Mouse (Mus musculus): ENCODE measurements around the gene Tiam1.

The Tiam1 gene

DNA sequence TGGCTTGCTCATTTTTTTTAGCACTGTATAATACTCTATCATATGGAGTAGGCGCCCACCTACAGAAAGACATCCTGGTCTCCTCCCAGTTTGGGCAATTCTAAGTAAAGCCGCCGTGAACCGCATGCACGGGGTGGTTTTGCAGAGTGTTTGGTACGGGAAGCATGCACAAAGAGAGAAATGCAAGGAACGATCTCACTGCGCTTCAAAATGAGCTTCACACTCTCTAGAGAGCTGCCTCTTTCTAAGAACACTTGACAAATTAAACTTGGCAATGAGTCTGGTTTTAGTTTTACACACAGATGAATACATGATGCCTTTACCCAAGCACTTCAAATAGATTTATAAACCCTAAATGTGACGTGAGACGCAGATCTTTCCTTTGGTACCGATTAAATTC, 196.8 kb downstream of the Tiam1 start:
- DNase-seq: no peak

DNA sequence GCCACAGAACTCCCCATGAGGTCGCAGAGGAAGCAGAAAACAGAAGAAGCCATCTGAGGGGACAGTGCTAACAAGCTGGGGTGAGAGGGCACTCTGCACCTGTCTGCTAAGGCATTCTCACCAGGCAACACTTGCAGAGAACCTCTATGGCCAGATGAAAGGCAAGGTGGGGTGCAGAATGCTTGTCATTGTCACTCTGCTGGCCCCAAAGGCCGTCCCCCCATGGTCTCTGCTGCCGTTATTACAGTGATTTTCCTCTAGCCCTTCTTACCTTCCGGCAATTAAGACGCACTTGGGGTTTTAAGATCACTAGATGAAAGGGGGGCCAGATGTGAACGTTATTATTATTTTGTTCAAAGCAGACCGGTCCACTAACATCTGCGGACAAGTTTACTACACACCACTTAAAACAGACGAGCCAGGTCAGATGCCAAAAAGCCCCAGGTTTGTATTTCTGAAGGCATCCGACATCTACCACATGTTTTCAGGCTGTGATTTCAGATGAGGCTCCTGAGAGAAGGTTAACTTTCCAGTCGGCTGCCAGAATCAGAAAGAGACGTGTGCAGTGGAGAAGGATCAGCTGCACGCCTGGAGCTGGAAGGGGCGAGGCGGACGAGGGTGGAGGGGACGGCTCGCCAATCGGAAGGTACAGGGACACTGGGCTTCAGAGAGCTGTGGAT, 198.8 kb downstream of the Tiam1 start:
- DNase-seq: no peak

DNA sequence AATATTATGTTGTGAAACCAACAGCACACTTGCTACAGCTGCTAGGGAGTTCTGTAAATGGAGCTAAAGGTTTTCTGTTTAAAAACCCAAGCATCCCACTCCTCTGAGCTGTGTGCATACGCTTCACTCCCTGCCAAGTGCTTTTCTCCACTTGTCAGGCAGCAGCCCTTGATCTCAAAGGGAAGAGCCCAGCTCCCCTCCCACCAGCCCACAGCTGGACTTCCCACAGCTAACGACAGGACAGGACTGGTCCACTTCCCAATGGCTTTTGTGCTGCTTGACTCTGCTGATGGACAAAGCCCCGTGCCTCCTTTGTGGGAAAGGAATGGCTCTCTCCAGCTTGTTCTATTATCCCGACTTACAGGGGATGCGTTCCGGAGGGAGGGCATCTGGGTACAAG, 199.5 kb downstream of the Tiam1 start:
- DNase-seq: no peak

DNA sequence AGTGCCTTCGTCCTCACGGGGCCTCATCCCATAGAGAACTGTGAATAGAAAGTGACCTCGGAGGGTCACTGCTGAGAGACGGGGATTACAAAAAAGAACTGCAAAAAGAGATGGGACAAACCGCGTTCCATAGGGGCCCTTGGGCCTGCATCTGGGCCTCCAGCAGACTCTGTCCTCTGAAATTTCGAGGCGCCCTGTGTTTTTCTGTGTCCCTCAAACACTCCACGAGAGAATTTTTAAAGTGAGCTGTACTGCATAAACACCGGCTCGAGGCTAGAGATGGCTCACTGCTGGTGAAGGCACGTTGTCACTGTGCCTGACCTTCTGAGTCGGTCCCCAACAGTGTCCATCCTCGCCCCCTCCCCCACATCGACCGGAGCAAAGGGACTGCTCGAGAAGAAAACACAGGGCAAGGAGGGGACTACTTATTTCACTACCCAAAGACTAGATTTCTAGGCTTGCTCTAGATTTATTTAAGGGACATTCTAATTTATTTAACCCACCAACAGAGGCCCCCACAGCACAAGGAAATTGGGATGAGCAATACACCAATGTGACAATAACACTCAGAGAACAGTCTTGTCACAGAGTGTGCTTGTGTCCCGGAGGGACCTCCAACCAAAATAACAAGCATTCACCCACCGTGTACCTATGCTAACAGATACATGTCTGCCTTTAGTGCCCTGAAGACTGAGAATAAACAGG, 200.2 kb downstream of the Tiam1 start:
- DNase-seq: peak; percentile 20 to 67

DNA sequence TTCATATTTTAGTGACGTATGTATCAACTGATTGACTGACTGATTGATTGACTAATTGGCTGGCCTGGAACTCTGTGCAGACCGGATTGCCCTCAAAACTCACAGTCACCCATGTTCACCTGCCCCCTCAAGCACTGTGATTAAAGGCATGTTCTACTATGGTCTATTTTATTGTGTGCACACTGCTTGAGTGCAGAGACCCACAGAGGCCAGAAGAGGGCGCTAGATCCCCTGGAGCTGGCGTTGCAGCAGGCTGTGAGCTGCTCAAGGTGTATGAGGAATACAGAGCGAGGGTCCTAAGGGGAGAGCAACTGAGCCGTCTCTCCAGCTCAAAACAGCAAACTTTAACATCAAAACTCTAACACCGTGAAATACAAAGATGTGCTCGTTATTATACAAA, 202.9 kb downstream of the Tiam1 start:
- no peak for DNase-seq

DNA sequence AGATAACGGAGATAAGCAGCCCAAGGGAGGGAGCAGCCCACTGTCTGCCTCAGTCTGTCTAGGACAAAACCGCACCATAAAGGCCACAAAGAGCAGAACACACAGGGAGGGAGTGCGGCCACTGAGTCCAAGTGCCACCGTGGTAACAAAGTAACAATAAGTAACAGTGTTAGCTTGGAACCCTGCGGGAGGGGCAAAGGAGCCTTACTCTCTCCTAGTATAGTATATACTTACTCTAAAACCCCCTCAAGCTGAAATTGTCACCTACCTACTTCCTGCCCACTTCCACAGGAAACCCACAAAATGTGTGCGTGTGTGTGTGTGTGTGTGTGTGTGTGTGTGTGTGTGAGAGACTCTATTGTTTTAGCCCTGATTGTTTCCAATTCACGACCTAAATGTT, 205.3 kb downstream of the Tiam1 start:
- DNase-seq: no peak

DNA sequence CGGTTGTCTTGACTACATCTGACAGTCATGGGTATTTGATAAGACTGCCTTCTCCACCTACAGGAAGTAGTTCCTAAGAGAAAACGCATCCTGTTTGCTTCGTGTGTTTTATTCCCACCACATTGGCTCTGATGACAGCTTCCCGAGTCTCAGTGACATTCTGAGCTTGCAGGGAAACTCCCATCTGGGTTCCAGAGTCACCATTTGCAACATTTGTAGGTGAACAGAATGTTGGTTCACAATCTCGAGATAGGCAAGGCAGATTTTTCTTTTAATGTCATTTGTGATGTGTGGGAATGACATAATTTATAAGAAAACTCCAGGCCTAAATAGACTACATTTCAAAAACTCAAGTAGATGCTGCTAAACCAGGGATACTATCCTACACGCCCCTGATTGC, 207.0 kb downstream of the Tiam1 start:
- no peak for DNase-seq

DNA sequence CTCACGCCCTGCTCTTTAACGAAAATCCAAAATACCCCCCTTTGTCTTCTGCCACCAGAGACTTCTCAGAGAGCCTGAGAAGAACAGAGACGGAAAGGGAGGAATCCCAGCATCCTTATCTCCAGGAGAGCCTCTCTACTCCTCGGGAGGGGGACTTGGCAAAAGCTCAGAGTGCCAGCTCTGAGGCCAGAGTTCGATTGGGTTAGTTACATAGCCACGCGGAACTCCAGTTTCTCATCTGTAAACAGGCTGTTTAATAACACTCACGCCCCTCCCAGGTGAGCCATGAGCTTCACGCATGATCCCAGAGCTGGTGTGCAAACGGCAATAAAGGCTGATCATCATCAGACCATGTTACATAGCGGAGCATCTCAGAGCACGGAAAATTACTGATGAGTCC, 208.2 kb downstream of the Tiam1 start:
- peak; percentile 34 to 36 for DNase-seq

DNA sequence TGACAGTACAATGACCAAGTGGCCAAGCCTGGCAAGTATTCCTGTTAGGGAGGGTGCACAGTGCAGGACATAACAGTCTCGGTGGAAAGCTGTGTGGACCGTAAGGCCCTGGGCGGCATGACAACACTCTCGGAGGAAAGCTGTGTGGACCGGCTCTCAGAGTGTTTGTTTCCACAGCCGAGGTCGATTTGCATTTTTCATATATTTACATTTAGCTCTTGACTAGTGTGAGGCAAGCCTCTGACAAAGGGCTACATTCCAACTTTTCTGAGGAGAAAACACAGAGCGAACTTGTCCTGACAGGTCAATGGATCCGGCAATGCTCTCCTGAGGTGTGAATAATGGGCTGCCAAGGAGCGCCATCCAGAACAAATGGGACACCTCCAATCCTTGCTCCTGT, 209.0 kb downstream of the Tiam1 start:
- DNase-seq: no peak

DNA sequence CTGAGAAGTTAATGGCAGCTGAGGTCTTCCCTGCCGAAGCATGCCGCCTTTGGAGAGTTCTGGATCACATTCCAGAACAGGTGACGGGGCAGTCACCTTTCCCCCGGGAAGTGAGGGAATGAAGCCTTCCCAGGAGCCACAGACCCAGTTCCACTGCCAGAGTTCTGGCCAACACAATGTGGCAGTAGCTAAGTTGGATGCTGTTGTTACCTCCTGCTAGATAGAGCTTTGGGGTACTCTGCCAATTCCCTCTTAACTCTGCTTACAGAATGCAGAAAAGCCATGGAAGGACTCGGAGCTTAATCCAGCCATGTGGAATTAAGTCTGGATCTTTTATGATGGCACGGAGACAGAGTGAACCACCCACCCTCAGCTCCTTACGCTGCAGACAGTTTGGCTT, 209.6 kb downstream of the Tiam1 start:
- DNase-seq: no peak

DNA sequence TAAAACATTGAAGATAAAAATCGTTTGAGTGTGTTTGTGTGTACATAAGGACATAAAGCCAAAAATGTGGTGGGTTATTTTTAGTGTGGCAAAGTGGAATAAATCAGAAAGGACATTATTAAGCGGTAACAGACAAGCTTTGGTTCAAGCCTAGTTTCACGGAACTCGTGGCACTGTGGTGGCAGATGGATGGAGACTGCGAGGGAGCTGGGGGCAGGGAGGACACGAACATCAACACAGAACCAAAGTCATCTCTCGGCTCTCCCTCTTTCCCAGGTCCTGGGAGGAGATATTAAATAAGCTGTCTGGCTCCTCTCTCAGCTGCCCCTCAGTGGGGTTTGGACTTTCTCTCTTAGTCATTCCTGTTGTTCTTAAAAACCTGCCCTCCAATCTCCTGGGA, 215.0 kb downstream of the Tiam1 start:
- DNase-seq: no peak

DNA sequence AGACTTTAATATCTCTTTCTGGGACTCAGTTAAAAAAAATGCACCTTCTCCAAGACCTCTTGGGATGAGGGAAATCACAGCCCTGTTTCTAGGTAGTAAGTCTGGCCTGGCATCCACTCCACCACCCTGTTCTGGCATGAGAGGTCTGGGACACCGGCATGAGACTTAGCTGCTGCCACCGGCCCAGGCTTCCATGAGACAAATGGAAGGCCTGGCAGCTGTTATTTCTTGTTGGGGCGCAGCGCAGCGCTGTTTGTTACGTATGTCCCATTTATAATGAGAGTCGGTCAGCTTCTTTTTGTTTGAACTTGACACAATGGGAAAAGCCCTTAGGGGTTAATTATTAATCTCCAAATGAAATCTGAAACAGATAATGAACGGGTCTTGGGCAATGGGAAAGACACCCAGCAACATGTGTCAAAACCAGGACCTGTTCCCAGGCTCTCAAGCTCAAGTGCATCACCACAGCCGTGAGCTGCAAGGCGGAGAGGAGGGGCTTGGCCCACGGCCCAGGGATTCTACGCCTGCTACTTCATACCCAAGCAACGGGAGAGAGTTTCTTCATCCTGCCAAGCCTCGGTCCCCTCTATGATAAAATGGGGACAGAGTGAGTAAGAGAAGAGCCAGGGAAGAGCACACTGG, 219.2 kb downstream of the Tiam1 start:
- peak in 1 of 2 experiments; percentile 49 for DNase-seq

DNA sequence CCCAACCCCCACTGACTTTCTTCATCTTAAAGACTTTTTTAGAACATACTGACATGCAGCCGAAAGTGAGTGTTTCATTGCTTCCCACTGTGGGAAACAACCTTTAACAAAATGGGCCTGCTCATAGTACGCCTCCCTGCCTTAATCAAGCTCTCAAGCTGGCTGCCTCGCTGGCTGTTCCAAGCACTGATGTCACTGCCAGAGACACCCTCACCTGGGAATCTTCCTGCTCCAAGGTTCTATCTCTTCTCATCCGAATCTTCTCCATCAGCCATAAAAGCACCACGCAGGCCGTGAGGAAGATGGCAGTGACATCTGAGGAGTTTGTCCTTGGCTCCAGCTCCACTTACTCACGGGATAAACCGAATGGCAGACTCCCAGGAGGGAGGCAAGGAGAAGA, 220.3 kb downstream of the Tiam1 start:
- no peak for DNase-seq

DNA sequence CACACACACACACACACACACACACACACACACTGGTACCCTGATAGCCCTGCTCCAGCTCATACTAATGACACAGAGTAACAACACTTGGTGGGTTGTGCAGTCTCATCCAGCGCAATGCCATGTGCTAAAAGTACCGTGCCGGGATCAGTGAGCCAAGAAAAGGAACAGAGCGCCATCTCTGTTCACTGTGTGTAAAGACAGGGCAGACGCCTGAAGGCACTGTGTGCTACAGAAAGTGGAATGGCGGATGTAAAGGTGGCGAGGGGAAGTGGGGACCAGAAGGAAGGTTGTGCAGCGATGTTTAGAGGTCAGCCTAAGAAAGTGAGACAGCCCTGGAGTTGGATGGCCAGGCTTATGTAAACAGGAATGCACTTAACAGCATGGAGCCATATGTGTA, 221.1 kb downstream of the Tiam1 start:
- no peak for DNase-seq

DNA sequence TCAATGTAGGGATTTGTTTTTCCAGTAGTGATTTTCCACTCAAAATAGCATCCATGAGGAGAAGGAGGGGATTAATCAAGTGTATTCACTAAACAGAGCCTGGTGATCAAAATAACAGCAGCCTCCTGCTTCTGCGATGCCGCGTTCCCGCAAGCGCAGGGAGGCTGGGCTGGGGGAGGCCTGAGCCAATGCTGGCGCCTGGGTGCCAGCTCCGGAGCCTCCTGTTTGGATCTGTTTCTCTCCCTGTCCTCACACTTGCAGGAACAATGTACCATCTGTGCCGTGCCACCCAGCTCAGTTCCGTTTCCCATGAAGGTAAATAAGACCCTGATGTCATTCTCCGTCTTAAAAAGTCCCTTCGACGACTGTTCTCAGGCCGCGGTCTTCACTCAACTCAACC, 222.2 kb downstream of the Tiam1 start:
- DNase-seq: no peak

DNA sequence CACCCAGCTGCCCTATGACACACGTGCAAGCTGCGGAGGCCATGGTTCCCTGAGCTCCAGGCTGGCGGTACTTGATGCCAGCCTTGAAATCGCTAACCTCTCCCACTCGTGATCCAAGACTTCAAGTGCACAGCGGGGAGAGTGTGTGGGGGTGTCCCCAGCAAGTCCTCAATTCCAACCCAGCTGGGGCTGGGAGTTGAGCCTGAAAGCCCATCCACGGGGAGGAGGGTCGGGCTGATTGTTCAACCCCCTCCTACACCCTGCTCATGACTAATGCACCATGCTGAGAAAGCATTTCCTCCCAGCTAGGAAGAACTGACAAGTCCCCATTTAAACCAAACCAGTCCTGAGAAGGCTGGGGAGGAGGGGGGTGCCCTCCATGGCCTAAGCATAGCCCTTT, 223.2 kb downstream of the Tiam1 start:
- DNase-seq: no peak

DNA sequence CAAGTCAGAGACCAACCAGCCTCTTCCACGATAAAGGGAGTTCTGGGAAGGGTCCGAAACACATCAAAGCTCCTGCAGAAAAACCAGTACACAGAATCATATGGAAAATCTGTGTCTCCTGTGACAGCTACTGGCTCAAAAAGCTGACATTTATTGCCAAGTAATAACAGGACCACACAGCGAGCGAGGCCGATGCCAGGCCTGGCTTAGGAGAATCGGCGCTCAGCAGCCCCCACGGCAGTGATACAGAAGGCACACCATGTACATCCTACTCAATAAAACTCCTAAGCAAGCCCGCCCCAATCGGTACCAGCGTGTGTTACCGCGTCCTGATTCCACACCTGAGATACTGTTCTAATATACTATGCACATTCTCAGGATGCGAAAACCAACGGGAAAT, 226.2 kb downstream of the Tiam1 start:
- DNase-seq: no peak

DNA sequence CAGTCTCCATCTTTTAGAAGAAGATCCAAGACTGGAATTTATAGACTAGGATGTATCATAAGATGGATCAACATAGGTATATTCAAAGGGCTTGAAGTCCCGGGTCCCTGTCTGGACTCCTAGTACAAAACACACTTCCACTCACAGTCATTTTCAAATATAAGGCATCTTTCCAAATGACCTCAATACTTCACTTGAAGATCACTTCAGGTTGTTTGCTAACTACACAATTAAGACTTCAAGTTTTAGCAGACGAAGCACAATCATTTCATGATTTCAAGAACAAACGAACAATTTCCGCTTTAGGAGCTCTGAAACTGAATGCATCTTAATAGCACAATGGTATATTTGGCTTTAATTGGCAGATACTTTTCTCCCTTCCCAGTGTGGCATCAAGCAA, 228.6 kb downstream of the Tiam1 start:
- no peak for DNase-seq

DNA sequence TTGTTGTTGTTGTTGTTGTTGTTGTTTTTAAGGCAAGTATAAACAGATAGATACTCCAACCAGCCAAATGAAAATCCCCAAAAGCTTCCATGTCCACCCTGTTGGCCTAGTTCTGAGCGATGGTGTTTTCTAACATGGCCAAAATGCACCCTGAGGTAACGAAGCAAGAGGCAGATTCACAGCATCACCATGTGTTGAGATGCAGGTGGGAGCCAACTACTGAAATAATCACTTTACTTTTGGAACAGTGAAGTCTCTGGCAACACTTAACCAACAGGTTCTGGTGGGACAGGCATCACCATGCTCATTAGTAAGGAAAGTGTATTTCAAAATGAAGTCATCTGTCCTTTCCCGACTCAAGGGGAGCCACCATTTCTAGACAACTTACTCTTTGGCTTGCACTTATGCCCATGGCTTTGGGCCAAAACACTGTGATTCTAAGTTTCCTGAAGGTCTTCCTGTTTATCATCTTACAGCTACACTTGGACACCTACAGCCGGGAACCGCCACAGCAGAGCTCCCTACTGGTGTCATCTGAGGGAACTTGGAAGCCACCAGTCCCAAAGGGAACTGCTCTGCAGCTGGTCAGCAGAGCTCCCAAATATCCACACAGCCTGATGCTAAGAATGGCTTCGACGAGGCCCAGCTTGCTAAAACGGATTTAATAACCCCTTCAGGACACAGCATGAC, 230.7 kb downstream of the Tiam1 start:
- no peak for DNase-seq

DNA sequence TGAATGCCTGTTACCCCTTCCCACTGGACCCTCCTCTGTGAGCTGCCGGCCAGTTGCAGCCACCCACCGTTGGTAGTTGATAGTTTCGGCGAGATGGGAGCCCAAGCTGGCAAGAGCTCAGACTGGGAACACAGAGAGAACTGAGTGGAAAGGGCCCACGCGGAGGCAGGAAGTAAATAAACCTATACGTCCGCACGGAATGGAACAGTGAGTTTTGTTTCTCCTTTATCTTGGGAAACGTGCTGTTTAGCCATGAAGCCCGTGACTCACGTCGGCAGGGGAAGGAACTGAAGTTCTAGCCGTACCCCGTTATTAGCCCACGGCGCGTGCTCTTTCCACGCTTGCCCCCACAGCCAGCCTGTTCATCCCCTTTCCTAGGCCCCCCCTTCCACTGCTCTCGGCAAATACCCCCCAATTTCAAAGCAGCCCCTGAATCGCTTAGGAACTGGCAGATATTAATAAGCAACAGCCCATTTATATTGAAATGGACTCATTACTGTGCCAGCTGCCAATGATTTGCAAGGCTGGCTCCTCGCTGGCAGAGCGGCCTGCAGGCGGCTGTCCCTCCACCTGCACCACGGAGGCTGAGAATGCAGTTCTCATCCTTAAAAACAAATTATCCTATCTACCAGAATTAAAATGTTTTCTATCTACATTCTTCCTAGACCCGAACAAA, 234.0 kb downstream of the Tiam1 start:
- DNase-seq: no peak

DNA sequence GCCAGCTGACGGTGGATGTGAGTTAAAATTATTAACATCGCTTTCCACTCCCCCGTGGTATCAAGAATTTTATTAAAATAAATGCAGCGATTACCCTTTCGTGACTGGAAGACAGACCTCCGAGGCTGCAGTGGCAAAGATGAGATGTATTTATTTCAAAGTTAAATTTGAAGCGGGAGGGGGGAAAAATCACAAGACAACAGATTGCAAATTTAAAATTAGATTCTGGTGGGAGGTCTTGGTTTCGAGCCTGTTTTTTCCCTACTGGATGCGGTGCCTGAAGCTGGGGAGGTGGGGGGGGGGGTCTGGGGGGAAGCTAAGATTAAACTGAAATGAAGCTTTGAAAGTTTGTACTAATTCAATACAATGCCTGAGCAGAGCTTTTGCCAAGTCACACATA, 235.9 kb downstream of the Tiam1 start:
- no peak for DNase-seq

DNA sequence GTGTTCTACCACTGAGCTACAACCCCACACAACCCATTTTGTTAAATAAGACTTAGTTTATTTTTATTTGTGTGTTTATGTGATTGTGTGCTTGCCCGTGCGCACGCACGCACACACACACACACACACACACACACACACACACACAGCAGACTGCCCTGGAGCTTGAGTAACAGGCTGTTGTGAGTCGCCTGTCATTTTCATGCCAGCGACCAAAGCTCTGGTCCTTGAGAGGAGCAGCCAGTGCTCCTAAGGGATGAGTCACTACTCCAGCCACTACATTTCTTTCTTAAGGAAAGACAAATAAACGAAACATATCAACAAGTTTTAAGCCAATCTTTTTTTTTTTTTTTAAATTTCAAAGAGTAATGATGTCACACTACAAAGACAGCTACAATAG, 236.7 kb downstream of the Tiam1 start:
- no peak for DNase-seq

DNA sequence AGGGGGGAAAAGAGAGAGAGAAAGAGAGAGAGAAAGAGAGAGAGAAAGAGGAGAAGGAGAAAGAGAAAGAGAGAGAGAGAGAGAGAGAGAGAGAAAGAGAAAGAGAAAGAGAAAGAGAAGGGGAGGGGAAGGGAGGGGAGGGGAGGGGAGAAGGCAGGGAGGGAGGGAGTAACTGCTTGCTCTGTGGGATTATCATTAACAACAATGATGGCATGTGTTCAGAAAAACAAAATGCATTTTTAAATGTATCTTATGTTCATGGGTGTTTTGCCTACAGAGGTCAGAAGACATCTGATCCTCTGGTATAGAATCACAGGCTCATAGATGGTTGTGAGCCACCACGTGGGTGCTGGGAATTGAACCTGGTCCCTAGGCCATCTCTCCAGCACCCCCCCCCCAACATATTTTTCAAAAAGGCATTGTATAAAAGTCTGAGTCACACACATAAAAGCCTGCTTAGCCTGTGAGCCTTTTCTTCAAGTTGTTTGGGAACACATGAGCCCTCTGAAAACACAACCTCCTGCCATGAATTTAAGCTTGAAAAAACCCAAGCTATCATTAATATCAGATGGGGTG, 237.8 kb downstream of the Tiam1 start:
- no peak for DNase-seq
